Mouse (Mus musculus) intestine, postnatal 0 days (tissue): ENCODE data around the gene Mettl18. TPM values are rescaled to one million over a fixed set of nuclear protein-coding genes. Genes with fewer than 3 reads are reported as not detected.

ENCODE experiments used
- ATAC-seq: fragments of 200-750 bp; cut with Nextera tagmentation; 2 replicates; pipeline ENCODE4 v1.8.0; 2017; ENCODE audit warnings: mild to moderate bottlenecking, moderate TSS enrichment, moderate library complexity
- H3K27ac ChIP-seq: fragments of 300-500 bp; sonication (generic); 2 replicates; pipeline ENCODE4 v1.5.1; 2014; ENCODE audit warnings: mild to moderate bottlenecking, low read depth, low read length, moderate library complexity
- H3K27me3 ChIP-seq: fragments of 300-500 bp; sonication (generic); replicated peaks from 2 replicates; pipeline ENCODE4 v1.6.1; 2014; ENCODE audit warnings: low read length, mixed read lengths; ENCODE audit not compliant: control insufficient read depth, insufficient read depth
- H3K36me3 ChIP-seq: fragments of 300-500 bp; sonication (generic); 2 replicates; pipeline ENCODE4 v1.6.1; 2014; ENCODE audit warnings: mild to moderate bottlenecking, moderate library complexity; ENCODE audit not compliant: control insufficient read depth, insufficient read depth
- H3K4me1 ChIP-seq: fragments of 300-500 bp; sonication (generic); replicated peaks from 2 replicates; pipeline ENCODE4 v1.6.1; 2014; ENCODE audit warnings: antibody characterized with exemption, low read length, mixed read lengths; ENCODE audit not compliant: control insufficient read depth, insufficient read depth
- H3K4me2 ChIP-seq: fragments of 300-500 bp; sonication (generic); replicated peaks from 2 replicates; pipeline ENCODE4 v1.6.1; 2014; ENCODE audit warnings: low read depth, mild to moderate bottlenecking, moderate library complexity
- H3K4me3 ChIP-seq: fragments of 300-500 bp; sonication (generic); 2 replicates; pipeline ENCODE4 v1.5.1; 2014; ENCODE audit warnings: low read depth, low read length
- H3K9ac ChIP-seq: fragments of 300-500 bp; sonication (generic); 2 replicates; pipeline ENCODE4 v1.6.1; 2014; ENCODE audit warnings: mild to moderate bottlenecking, low read depth, low read length
- H3K9me3 ChIP-seq: fragments of 300-500 bp; sonication (generic); 2 replicates; pipeline ENCODE4 v1.6.1; 2016; ENCODE audit warnings: mixed run types; ENCODE audit not compliant: control insufficient read depth
- CTCF ChIP-seq: sonication (generic); IDR thresholded peaks from 2 replicates; pipeline ENCODE4 v1.5.1; 2016; ENCODE audit warnings: low read depth, mild to moderate bottlenecking, control low read depth, antibody characterized with exemption, moderate library complexity
- WGBS: fragments of 180-500 bp; shearing (Covaris S2); extraction: QIAGEN DNeasy Blood & Tissue Kit; methylation state at CpG from one replicate; pipeline ENCODE4 v1.1.7; 2014; 5-methylcytosine and 5-hydroxymethylcytosine counted together
- polyA plus RNA-seq: library from polyadenylated mRNA; unstranded; fragments of >200 nt; fragmentation: Nextera tagmentation; extraction: Ambion mirVana; gene quantifications from 2 replicates; pipeline ENCODE4 v1.2.1, GENCODE M21; 2015

Mettl18 gene
- polyA plus RNA-seq, 1 experiment from 2014 or later = 5.9 TPM

GRCm38 (mm10) chr1:164027416-164027815 is 32.7 kb downstream of the Mettl18 start:
- no peak for ATAC-seq
- no peaks in the 10 kb centered on the region for H3K9me3 ChIP-seq
- no peaks in the 10 kb centered on the region for H3K4me1 ChIP-seq
- H3K36me3 ChIP-seq = no peaks in the 10 kb centered on the region
- no peaks in the 10 kb centered on the region for H3K27me3 ChIP-seq
- H3K4me3 ChIP-seq = no peak overlapping the region
- no peak; the same call in 1 of the 2 replicates for TF ChIP-seq CTCF
- H3K4me2 ChIP-seq = no peak overlapping the region
- 62% methylated on average over 5 of the region's 5 CpGs for WGBS
- no peak overlapping the region for H3K27ac ChIP-seq
- no peak overlapping the region for H3K9ac ChIP-seq

GRCm38 (mm10) chr1:164040385-164041135 is 45.9 kb downstream of the Mettl18 start:
- H3K36me3 ChIP-seq = no peaks in the 10 kb centered on the region
- H3K4me3 ChIP-seq = no peak overlapping the region
- no peak overlapping the region for H3K9ac ChIP-seq
- H3K9me3 ChIP-seq = no peaks in the 10 kb centered on the region
- no peaks in the 10 kb centered on the region for H3K27me3 ChIP-seq
- H3K27ac ChIP-seq = no peak overlapping the region
- H3K4me1 ChIP-seq = no peaks in the 10 kb centered on the region
- no peak for ATAC-seq
- TF ChIP-seq CTCF = no peak
- H3K4me2 ChIP-seq = no peak overlapping the region
- WGBS = 75% methylated on average over 10 of the region's 10 CpGs

- no peaks in the 10 kb centered on the region for H3K9me3 ChIP-seq
- 61% methylated on average over 3 of the region's 3 CpGs for WGBS
- TF ChIP-seq CTCF = no peak
- no peak overlapping the region for H3K4me3 ChIP-seq
- H3K27ac ChIP-seq = no peak overlapping the region
- H3K27me3 ChIP-seq = no peaks in the 10 kb centered on the region
- no peaks in the 10 kb centered on the region for H3K4me1 ChIP-seq
- no peak for ATAC-seq
- no peak overlapping the region for H3K4me2 ChIP-seq
- no peaks in the 10 kb centered on the region for H3K36me3 ChIP-seq
- H3K9ac ChIP-seq = no peak overlapping the region
These were observed 48.9 kb downstream of the Mettl18 start for GRCm38 (mm10) chr1:164043549-164043948.

Other genes starting within 250 kb of the Mettl18 start
- 7.5 and 7.6 TPM in 2 replicates for gene Kifap3, start 215.3 kb upstream of the Mettl18 start, polyA plus RNA-seq
- 14.9 and 16.2 TPM in 2 replicates for gene Scyl3, start 65.8 kb upstream of the Mettl18 start, polyA plus RNA-seq
- gene BC055324, start 93 bp upstream of the Mettl18 start, polyA plus RNA-seq = 3.2 and 3.9 TPM in 2 replicates
- 0.04 and 0.07 TPM in 2 replicates for gene Sele, start 53.3 kb downstream of the Mettl18 start, polyA plus RNA-seq
- gene Sell, start 67.1 kb downstream of the Mettl18 start, polyA plus RNA-seq = 0.23 and 0.25 TPM in 2 replicates
- gene Selp, start 120.4 kb downstream of the Mettl18 start, polyA plus RNA-seq = 0.41 and 0.50 TPM in 2 replicates
- gene F5, start 156.9 kb downstream of the Mettl18 start, polyA plus RNA-seq = 0.22 and 0.41 TPM in 2 replicates